Mouse (Mus musculus): Measurements from ENCODE around the gene Ephb2.

The Ephb2 gene

DNA sequence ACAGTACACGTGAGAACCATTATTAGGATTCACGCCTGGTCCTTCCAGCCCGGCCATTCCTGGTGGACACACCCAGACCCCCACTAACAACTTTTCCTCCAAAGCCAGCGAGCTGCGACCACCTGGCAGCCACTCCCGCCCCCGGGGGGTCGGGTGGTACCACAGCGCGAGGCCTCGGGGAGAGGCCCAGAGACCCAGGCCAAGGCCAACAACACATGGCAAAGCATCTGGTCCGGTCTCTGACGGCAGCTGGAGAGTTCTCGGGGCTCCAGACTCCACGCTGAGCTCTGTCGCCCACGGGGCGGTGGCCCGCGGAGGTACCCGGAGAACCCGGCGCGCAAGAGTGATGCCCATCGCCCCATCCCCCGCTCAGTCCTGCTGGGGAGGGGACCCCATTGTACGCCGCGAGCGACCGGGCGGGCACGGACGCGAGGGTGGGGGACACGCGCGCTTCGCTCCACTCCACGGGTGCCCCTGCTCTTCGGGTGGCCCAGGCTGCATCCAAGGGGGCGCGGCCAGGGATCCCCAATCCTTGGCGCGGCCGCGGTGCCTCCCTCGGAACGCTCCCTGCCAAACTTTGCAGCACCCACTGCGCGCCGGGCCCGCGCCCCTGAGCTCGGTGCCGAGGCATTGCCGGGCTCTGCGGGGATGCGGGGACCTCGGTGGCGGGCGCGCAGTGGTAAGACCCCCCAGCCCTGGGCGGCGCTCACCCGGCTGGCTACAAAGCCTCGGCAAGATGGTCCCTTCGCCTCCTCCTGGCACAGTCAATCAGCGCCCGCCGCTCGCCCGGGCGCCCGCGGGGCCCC is 770 bp downstream of the Ephb2 start:
- peak; percentile 23 for DNase-seq

DNA sequence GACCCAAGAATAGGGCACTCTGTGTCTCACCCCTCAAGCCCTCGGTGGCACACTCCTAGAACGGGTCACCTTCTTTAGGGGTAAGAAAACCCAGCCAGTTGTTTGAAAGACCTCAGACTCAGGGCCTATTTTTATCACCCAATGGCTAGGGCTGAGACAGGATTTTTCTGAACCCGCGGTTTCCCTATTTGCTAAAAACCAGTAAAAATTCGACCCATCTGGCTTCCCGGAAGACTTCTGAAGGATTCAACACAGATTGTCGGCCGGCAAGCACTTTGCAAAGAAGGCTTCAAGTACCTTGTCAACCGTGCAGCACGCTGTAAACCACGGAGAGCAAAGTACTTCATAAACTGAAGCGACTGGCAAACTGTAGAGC is 1.4 kb downstream of the Ephb2 start:
- DNase-seq = no peak

DNA sequence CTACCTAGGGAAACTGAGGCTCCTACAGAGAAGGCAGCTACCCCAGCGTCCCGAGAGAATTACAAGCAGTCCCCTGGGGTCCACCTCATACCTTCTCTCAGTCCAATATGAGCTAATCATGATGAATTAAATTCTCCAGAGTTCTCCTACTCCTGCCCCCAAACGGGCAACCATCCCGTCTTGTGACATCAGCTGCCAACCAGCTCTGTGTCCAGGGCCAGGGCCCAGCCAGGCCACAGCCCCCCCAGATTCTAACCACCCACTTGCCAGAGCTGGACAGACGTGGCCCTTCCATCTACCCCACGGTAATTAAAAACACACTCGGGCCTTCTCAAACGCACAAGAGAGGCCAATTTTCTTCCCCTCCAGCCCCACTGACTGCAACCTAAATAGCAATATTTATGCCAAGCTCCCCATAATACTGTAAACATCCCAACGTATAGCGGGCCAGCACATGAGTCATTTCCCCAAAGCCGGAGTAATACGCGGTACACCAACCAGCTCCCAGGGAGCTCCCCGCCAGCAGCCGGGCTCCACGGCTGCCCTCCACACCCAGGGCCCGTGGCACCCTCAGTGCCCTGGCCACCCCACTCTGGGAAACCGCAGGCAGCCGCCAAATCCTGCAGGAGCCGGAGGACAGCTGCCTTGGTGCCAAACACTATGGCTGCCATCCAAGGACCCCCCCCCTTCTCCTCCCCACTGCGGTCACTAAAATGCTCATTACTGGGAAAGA is 2.0 kb downstream of the Ephb2 start:
- DNase-seq = peak; percentile 7

DNA sequence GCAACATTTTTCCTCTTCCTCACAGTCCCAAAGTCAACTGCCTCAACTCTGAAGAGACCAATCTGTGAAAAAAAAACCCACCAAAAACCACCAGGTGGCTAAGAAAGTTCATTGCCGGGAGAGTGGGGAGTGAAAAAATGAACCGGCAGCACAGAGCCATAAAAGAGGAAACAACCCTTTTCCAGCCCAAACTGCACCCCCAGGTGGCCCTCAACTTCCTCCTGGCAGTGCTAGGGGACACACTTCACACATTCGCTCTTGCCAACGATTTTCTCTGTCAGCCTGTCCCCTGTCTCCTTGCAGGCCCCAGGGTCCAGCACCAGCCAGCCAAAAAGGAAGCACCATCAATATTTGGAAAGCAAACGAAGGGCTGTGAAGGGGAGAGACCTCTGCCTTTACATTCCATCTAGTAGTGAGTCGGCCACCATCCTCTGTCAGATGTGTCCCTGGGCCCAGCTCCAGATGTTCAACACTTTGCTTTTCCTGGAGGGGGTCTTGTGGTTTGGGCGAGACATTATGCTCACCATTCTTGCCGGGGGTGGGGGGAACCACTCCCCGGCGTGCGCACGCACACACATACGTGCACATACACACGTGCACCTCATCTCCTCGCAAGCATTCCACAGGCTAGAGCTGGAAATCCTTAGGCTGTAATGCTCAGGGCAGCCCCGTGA is 3.1 kb downstream of the Ephb2 start:
- DNase-seq = no peak

DNA sequence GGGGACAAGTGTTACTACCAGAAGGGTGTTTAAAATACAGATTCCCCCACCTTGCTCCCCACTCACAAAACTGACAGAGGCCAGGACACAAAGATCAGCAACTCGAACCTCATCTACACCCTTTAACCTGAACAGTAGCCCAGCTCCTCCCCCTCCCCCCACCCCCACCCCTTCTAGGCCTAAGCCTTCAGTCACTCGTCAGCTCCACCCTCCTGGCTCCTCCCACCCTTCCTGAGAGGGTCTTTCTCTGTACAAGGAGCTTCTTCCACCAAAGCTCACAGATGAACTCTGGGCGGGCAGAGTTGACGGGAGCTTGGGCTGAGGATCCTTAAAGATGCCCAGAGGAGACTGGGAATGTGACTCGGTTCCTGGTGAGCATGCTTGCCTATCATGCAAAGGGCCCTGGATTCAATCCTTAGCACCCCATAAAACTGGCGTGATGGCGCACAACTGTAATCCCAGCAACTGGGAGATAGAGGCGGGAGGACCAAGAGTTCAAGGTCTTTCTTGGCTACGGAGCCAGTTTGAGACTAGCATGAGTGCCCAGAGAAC is 5.4 kb downstream of the Ephb2 start:
- no peak for DNase-seq

DNA sequence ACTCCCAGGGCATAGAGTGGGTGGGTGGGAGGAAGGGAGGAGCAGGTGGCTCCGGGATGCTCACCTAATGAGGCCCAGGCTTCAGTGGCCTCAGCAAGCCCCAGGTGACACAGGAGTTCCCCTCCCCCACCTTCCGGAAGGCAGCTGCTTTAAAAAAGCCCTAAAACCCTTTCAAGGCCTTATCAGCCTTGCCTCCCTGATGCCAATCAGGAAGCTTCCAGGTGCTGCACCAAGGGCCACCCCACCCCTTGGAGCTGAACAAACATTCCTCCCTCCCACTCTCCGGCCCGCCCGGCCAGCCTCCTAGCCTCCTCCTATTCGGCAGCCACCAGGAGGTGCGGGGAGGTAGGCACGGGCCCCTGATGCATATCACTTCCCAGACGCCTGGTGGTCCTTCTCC is 6.0 kb downstream of the Ephb2 start:
- DNase-seq = no peak

DNA sequence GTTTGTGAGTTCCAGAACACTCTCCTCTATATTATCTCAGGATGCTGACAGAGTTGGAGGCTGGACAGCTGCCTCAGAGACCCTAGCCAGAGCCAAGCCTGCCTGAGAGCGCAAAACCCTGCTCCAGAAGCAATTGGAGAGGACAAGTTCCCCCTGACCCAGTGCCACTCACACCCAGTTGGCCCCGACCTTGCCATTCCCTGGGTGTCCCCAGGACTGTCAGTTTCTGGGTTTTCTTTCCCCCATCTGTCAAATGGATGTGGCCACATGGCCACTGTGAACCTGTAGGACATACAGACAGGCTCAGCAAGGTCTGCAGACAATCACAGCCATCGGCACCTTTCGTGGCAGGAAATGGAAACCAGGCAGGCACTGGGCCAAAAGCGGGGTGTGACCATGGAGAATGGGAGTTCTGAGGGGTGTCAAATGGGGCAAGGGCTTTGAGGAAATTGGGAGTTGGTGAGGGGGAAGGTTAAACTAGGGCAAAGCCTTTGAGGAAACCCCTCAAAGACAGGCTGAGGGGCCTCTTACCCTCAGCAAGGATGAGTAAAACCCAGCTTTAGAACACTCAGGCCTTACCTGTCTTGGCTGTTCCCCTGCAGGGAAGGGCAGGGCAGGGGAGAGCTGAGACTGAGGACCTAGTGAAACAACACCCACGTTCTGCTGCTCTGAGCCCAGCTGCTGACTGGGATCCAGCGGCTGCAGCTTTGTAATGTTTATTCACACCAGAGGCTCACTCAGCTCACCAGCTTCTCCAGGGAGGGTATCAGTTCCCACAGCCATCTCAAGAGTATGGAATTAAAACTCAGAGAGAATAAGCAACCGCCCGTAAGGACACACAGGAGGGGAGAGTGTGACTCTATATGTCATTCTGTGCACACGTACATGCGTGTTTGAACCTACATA is 6.9 kb downstream of the Ephb2 start:
- DNase-seq = no peak

DNA sequence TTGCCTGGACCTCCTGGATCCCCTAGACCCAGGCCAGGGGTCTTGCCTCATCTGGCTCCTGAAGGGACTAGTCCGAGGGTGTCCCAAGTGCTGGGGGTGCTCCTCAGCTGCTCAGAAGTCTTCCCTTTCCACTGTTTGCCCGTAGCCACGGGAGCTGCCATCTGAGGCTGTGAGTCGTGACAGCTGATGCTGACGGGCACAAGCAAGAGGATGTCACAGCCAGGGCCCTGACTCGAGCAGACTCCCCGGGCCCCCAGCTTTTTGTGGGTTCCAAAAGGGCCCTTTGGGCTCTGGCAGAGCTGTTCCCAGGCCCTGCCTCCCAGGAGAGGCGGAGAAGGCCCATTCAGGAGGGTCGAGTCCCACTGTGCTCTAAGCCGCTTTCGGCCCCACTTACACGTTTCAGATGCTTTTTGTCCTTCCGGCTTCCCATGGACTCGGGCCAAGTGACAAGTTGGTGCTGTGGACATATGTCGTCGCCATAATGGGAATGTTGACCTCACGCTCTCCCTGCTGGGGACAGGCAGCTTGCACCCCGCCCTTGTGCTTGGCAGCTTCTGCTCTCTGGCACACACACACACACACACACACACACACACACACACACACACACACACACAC is 10.7 kb downstream of the Ephb2 start:
- DNase-seq = no peak

DNA sequence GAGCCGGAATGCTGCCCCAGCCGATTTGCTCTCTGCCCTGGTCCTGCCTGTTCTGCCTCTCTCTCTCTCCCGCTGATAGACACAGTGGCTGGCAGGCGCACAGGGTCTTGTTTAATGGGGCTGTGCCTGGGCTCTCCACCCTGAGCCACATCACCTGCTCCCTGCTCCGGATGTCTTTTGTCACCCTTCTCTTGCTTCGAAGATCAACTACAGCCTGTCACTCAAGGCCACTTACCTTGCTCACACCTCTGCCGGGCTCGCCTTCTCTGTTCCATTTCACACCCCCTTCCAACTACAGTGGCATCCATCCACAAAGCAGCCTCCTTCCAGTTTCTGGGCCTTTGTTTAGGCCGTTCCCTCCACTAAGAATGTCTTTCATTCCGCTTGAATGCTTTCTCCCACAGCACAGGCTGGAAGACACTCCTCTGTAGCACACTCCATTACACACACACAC is 15.7 kb downstream of the Ephb2 start:
- DNase-seq = no peak

DNA sequence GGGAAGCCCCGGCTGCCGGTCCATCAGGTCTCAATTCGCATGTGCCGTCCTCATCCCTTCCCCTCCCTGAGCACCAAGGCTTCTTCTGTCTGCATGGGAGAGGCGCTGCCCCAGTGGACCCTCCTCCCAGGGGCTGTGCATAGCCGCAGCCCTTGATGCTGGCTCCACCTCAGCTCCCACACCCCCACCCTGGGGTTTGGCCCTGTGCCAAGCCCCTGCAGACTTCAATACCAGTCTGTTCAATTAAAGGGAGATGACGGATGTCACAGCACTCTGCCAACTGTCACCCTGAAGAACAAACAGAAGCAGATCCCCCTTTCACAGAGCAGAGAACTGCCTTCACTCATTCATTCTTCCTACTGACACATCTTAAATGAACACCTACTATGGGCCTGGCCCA is 19.1 kb downstream of the Ephb2 start:
- no peak for DNase-seq

DNA sequence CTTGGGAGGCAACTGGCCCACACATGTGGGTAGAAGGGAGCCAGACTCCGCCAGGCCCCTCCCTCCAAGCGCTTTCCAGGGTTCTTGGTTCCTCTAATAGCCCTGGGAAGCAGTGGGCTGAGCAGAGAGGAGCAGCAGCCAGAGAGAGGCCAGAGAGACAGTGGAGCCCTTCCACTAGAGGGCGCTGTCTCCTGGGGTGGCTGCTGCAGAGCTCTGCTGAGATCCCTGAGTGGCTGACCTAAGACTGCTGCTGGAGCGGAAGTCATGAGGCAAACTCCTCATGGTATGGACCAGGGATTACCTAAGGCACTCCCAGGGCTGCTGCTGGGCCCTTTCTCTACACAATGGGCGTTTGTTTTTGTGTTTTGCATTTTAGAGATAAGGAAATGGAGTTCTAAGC is 20.4 kb downstream of the Ephb2 start:
- no peak for DNase-seq

DNA sequence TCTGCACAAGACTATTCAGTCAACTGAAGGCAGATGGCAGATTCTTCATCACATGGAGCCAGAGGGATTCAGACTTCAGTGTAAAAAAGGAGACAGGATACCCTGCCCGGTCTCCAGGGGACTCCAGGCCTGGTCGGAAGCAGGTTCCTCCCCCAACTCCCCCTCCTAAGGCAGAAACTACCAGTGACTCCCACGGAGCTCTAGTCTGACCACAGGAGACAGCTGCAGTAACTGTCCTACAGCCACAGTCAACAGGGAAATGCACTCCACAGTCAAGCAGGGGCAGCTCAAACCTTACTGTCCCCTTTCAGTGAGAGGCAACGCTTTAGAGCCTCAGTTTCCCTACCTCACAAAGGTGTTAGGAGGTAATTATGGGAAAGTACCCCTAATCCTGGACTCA is 23.2 kb downstream of the Ephb2 start:
- no peak for DNase-seq

DNA sequence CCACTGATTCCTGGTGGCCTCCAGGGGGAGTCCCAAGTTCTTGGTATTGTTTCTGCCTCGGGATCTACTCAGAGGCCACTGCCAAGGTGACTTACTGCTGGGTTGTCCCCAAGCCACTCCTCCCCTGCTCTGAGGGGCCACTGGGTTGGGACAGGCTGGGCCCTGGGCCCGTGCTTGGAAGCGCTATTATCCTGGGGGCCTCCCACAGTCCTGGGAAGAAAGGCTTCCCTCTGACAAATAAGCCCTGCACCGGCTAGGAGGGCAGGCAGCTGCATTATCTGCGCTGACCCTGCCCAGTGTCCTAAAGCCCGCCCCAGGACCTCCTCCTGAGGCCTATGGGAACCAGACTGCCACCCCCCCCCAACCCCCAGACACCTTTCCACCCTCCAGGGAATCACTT is 24.2 kb downstream of the Ephb2 start:
- no peak for DNase-seq

DNA sequence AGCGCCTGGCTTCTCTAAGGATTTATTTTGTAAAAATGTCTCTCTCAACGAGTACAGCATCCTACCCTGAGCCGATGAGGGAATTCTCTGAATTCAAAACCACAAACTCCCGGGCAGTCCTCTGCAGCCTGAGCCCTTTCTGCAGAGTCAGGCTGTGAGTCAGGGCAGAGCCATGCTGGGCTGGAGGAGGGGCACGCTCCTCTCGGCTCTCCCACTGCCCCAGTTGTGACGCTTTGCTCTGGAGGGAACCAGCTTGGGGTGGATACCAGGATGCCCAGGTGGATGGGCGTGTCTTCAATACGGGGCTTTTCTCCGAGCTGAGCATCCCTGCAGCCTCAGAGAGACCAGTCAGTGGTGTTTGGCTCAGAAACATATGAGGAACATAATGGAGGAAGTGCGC is 27.3 kb downstream of the Ephb2 start:
- DNase-seq = no peak

DNA sequence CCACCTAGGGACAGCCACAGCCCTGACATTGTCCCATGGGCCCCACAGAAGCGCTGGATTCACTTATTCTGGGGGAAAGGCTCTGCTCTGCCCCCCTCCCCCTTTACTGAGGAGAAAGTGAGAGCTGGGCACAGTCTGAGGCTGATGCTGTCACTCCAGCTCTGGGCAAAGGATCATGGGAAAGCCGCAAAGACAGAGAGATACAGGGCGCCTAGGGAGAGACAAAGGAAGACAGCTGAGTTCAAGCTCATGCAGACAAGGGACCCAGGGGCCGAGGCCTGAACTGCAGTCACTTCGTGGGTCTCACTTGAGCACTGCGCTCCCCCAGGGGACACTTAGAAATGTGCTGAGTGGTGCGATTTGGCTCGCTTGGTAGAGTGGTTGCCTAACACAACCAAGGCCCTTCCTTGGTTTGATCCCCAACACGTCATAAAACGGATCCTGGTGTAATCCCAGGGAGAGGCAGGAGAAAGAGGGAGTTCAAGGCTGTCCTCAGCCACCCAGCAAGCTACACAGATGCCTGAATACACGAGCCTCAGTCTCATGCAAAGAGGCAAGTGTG is 28.3 kb downstream of the Ephb2 start:
- DNase-seq = no peak

DNA sequence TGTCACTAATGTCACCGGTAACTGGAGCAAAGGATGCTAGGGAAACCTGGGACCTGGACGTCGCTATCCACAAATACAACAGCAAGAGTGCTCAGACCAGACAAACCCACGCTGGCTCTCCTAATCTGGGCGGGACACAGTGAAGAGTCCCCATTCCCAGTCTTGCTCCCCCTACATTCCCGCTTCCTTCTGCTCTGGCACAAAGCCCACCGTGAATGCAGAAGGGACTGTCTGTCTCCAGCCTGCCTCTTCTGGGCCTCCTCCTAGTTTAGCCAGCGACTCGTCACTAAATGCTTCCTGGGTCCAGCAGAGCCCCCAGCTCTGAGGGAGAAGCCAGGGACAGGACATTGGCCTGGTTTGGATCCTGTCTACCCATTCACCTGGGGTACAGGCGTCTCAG is 29.5 kb downstream of the Ephb2 start:
- no peak for DNase-seq

DNA sequence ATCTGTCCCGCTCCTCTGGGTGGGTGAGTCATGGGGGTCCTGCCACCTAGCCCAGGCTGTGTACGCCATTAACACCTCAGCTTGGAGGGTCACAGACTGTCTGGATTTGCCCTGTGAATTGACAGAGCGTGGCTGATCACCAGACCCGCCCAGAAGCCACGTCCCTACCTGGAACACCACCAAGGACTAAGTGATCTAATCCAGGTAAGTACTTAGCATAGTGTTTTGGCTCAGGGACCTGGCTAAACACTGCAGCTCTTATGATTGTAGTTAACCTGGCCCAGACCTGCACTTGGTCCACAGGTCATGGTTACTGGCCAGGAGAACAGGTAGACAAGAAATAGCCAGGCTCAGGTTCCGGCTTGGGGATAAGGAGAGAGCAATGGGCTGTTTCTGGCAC is 31.4 kb downstream of the Ephb2 start:
- DNase-seq = peak; percentile 49

DNA sequence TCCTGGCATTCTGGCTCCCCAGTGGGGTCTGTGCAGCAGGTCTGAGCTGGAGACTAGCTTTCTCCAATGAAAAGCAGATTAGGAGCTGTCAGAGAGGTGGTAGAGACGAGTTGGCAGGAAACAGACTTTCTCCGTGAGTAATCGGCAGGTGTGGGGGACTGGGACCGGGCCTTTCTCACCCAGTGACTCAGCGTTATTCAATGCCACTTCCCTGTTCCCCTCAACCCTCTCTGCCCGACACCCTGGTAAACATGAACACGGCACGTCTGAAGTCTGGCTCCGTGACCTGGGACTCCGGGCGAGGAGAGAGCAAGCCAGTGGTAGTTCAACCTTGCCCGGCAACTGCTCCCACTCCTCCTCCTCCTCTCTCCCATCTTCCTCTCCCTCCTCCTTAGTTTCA is 33.3 kb downstream of the Ephb2 start:
- DNase-seq = peak; percentile 40

DNA sequence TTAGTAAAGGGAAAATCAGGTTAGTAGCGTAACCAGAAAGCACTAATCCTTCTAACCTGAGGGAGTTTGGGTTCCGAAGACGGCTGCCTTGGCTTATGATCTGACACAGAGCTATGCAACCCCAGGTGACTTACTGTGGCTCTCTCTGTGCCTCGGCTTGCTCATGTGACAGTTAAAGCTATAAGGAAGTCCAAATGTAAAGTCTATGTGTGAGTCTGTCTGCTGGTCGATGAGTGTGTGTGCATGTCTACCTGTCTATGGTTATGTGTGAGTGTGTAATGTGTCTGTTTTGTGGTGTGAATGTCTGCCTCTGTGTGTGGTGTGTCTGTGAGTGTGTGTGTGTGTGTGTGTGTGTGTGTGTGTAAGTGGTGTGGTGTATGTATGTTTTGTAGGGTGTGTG is 33.8 kb downstream of the Ephb2 start:
- DNase-seq = no peak

DNA sequence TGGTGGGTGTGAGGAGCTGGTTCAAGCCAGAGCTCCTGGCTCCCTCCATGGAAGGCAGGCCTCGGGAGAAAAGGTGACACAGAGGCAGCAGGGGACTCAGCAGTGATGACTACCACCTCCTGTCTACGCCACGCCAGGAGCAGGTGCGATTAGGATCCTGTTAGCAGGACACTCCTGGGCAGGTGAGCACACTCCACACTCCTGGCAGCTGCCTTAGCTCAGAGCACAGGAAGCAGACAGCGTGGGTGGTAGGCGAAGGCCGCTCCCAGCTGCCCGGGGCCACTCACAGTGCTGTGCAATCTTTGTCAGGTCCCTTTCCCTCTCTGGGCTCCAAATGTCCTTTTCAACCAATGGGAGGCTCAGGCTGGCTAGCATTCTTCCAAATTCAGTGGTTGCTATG is 34.3 kb downstream of the Ephb2 start:
- DNase-seq = no peak

DNA sequence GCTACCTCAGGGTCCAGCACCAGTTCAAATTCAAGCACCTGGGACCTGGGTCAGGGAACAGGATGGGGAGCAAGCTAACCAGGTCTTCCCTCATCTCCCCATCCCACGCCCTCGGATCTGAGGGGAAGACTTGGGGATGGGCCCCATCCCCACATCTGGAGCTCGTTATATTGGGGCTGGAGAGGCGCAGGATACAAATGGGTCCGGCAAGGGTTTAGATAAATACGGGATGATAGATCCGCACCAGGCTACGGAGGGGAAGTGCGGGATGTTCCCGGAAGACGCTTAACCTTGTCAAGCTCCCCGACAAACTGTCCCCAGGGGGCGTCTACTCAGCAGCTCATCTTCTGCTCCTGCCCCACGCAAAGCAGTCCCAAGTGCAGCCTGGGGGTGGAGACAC is 35.4 kb downstream of the Ephb2 start:
- no peak for DNase-seq

Measured in kidney, adult 18-20 months (tissue).